Mouse (Mus musculus) heart, postnatal 4 days (tissue): ENCODE results near the gene Rufy4. TPM values are rescaled to one million over a fixed set of nuclear protein-coding genes. Genes with fewer than 3 reads are reported as not detected.
"Not testable (repeated sequence)": the region's sequence is repeated elsewhere in the genome, so short reads cannot be mapped to it uniquely, and the experiment has no call there.

Source experiments
- DNase-seq: peaks from one replicate; pipeline ENCODE4 v3.0.0; 2021
- total RNA-seq, 2 experiments: library from RNA; stranded (reverse); gene quantifications; 2 replicates each; pipeline ENCODE4 v1.2.3; 2021

Gene Rufy4
- total RNA-seq, 2 experiments from 2014 or later, result 1.1 to 1.2 TPM

- no peak for DNase-seq
These were observed 25.8 kb downstream of the Rufy4 start for GRCm38 (mm10) chr1:74151091-74151490.

- DNase-seq, result no peak
These were observed 28.3 kb downstream of the Rufy4 start, which contains the start of gene Cxcr2 for GRCm38 (mm10) chr1:74153461-74154184. Gene Cxcr2, plus strand, starts transcription at chr1:74153989.

- no peak for DNase-seq
These were observed 30.2 kb downstream of the Rufy4 start for GRCm38 (mm10) chr1:74155435-74156012.

- no peak for DNase-seq
These were observed 31.1 kb downstream of the Rufy4 start for GRCm38 (mm10) chr1:74156381-74156910.

GRCm38 (mm10) chr1:74159613-74160012, 34.3 kb downstream of the Rufy4 start:
- DNase-seq, result not testable (repeated sequence)

GRCm38 (mm10) chr1:74160036-74160435, 34.7 kb downstream of the Rufy4 start:
- no peak for DNase-seq

- DNase-seq, result no peak
These were observed 41.8 kb downstream of the Rufy4 start for GRCm38 (mm10) chr1:74167136-74167535.

- no peak for DNase-seq
These were observed 44.4 kb downstream of the Rufy4 start for GRCm38 (mm10) chr1:74169721-74170120.

- no peak for DNase-seq
These were observed 47.4 kb downstream of the Rufy4 start for GRCm38 (mm10) chr1:74172722-74173121.

GRCm38 (mm10) chr1:74175731-74176130, 50.4 kb downstream of the Rufy4 start:
- DNase-seq, result no peak

GRCm38 (mm10) chr1:74178618-74179017, 53.3 kb downstream of the Rufy4 start:
- DNase-seq, result no peak

- DNase-seq, result peak; percentile 27
These were observed 54.5 kb downstream of the Rufy4 start for GRCm38 (mm10) chr1:74179624-74180408.

- DNase-seq, result no peak
These were observed 56.1 kb downstream of the Rufy4 start for GRCm38 (mm10) chr1:74181462-74181861.

- no peak for DNase-seq
These were observed 57.7 kb downstream of the Rufy4 start for GRCm38 (mm10) chr1:74183006-74183405.

GRCm38 (mm10) chr1:74190471-74190870, 65.1 kb downstream of the Rufy4 start:
- no peak for DNase-seq

GRCm38 (mm10) chr1:74192711-74193110, 67.4 kb downstream of the Rufy4 start:
- no peak for DNase-seq

- no peak for DNase-seq
These were observed 69.1 kb downstream of the Rufy4 start, which contains the start of gene Cxcr1 for GRCm38 (mm10) chr1:74194445-74194844. Gene Cxcr1, minus strand, starts transcription at chr1:74194631.

- peak; percentile 38 for DNase-seq
These were observed 70.6 kb downstream of the Rufy4 start for GRCm38 (mm10) chr1:74195961-74196360.

GRCm38 (mm10) chr1:74196621-74197419, 71.5 kb downstream of the Rufy4 start:
- no peak for DNase-seq
